Mouse (Mus musculus): Measurements from ENCODE around the gene Ugt1a6a. TPM values are rescaled to one million over a fixed set of nuclear protein-coding genes. Genes with fewer than 3 reads are reported as not detected.
"Not testable (repeated sequence)": the region's sequence is repeated elsewhere in the genome, so short reads cannot be mapped to it uniquely, and the experiment has no call there.

Ugt1a6a gene
- polyA plus RNA-seq, 1 experiment, result 34.0 TPM

GRCm38 (mm10) chr1:88104667-88105430 is 29.8 kb upstream of the Ugt1a6a start:
- TF ChIP-seq CTCF (IDR thresholded peaks at IDR 0.05; ENCODE audit: low read depth, low read length) (no peak), POLR2A (IDR thresholded peaks at IDR 0.05; ENCODE audit: borderline replicate concordance, low read depth, low read length) (no peak)
- peaks cover 56% of the 10 kb centered on the region for H3K4me1 ChIP-seq (ENCODE audit: control insufficient read depth, insufficient read depth, low read length)
- H3K27ac ChIP-seq (ENCODE audit: insufficient read depth, low read depth, low read length), result peak overlapping the region; percentile 4
- H3K4me3 ChIP-seq (ENCODE audit: insufficient read depth, low read length), result no peak overlapping the region

DNA sequence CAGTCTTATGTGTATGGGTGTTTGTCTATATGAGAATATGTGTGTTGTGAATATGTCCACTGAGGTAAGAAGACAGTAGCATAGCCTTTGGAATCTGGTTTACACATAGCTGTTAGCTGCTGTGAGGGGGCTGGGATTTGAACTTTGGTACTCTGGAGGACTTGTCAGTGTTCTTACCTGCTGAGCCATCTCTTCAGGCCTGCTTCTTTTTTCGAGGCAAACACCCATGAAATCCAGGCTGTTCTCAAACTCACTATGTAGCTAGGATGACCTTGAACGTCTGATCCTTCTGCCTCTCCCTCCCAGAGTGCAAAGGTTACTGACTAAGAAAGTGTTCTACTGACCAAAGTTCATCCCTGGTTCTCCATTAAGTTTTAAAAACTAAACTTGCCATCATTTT is 29.0 kb upstream of the Ugt1a6a start:
- peaks cover 52% of the 10 kb centered on the region for H3K4me1 ChIP-seq (ENCODE audit: control insufficient read depth, insufficient read depth, low read length)
- no peak overlapping the region for H3K4me3 ChIP-seq (ENCODE audit: insufficient read depth, low read length)
- TF ChIP-seq POLR2A (IDR thresholded peaks at IDR 0.05; ENCODE audit: borderline replicate concordance, low read depth, low read length) (no peak), CTCF (IDR thresholded peaks at IDR 0.05; ENCODE audit: low read depth, low read length) (no peak)
- H3K27ac ChIP-seq (ENCODE audit: insufficient read depth, low read depth, low read length), result no peak overlapping the region

GRCm38 (mm10) chr1:88109027-88109557 is 25.5 kb upstream of the Ugt1a6a start:
- not testable (repeated sequence) for H3K4me3 ChIP-seq (ENCODE audit: insufficient read depth, low read length); H3K27ac ChIP-seq (ENCODE audit: insufficient read depth, low read depth, low read length)
- peaks cover 33% of the 10 kb centered on the region for H3K4me1 ChIP-seq (ENCODE audit: control insufficient read depth, insufficient read depth, low read length)

DNA sequence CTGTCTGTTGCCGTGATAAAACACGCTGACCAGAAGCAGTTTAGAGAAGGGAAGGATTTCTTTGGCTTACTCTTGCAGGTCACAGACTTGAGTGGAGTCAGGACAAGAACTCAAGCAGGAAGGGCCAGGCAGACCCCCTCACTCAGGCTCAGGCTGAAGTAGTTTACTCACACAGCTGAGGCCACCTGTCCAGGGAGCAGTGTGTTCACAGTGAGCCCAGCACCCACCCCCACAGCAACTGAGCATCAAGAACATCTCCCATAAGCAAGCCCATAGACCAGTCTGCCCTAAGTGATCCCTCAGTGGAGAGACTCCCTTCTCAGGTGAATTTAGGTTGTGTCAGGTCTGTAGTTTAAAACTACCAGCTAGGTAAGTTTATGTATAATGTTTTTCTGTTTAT is 25.0 kb upstream of the Ugt1a6a start:
- peaks cover 29% of the 10 kb centered on the region for H3K4me1 ChIP-seq (ENCODE audit: control insufficient read depth, insufficient read depth, low read length)
- H3K4me3 ChIP-seq (ENCODE audit: insufficient read depth, low read length); H3K27ac ChIP-seq (ENCODE audit: insufficient read depth, low read depth, low read length): not testable (repeated sequence)

GRCm38 (mm10) chr1:88112769-88113168 is 21.8 kb upstream of the Ugt1a6a start:
- not testable (repeated sequence) for H3K27ac ChIP-seq (ENCODE audit: insufficient read depth, low read depth, low read length); H3K4me3 ChIP-seq (ENCODE audit: insufficient read depth, low read length)
- H3K4me1 ChIP-seq (ENCODE audit: control insufficient read depth, insufficient read depth, low read length), result peaks cover 11% of the 10 kb centered on the region

DNA sequence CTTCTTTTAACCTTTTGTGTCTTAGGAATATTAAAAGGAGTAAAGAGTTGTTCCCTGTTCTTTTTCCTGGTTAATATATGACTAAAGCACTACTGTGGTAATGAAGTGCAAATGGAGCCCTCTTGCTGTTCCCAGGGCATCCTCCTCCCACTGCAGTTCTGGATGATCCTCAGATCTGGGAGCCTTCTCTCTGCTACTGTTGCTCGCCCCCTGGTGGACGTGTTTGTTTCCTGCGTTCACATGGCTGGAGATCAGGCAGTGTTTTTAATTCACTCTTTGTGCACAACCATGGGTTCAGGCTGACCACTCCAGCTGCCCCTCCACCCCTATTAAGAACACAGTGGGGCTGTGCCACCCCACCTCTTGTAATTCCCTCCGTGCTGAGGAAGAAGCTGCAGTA is 14.1 kb upstream of the Ugt1a6a start:
- peaks cover 13% of the 10 kb centered on the region for H3K4me1 ChIP-seq (ENCODE audit: control insufficient read depth, insufficient read depth, low read length)
- H3K27ac ChIP-seq (ENCODE audit: insufficient read depth, low read depth, low read length); H3K4me3 ChIP-seq (ENCODE audit: insufficient read depth, low read length): not testable (repeated sequence)

DNA sequence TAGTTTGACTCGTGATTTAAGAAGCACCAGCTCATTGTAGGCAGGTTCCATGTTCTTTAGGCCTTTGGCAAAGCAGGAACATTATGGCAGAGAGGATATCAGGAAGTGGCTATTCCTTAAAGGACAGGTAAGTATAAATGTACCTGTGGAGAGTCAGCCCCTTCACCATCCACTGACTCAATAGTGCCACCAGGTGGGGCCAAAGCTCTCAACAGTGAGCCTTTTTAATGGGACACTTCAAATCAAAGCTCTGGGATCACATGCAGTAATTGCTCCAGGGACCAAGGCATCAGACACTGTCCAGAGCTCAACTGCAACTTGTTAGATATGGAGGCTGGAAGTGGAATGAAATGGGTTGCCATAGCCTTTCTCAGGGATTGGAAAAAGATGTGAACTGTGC is 13.1 kb upstream of the Ugt1a6a start:
- not testable (repeated sequence) for H3K27ac ChIP-seq (ENCODE audit: insufficient read depth, low read depth, low read length); H3K4me3 ChIP-seq (ENCODE audit: insufficient read depth, low read length)
- peaks cover 19% of the 10 kb centered on the region for H3K4me1 ChIP-seq (ENCODE audit: control insufficient read depth, insufficient read depth, low read length)

DNA sequence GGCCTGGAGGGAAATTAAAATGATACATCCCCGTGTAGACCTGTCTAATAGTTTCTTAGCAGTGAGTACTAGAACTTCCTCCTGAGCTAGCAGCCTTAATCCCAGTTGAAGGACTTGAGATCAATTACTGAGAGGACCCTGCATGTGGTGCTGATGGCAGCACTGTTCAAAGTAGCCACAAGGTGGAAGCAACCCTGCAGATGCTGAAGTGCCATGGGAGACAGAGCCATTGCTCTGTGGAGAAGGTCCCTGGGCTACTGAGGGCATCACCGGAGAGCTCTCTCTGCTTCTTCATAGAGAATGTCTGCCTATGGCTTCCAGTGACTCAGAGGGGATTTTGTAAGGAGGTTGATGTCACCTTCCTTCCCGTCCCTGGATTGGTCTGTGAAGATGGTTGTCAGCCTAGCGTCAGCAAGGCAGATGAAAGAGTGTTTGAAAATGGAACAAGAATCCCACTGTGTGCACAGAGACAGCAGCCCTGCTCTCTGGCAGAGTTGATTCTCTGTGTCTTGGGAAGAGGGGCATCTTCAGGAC is 8.7 kb upstream of the Ugt1a6a start:
- peaks cover 45% of the 10 kb centered on the region for H3K4me1 ChIP-seq (ENCODE audit: control insufficient read depth, insufficient read depth, low read length)
- not testable (repeated sequence) for H3K4me3 ChIP-seq (ENCODE audit: insufficient read depth, low read length)
- H3K27ac ChIP-seq (ENCODE audit: insufficient read depth, low read depth, low read length), result peak overlapping the region; percentile 57

- not testable (repeated sequence) for H3K4me3 ChIP-seq (ENCODE audit: insufficient read depth, low read length); H3K27ac ChIP-seq (ENCODE audit: insufficient read depth, low read depth, low read length)
- peaks cover 54% of the 10 kb centered on the region for H3K4me1 ChIP-seq (ENCODE audit: control insufficient read depth, insufficient read depth, low read length)
Observed at GRCm38 (mm10) chr1:88129091-88129490, 5.5 kb upstream of the Ugt1a6a start.

- H3K4me3 ChIP-seq (ENCODE audit: insufficient read depth, low read length); H3K27ac ChIP-seq (ENCODE audit: insufficient read depth, low read depth, low read length): not testable (repeated sequence)
- peaks cover 57% of the 10 kb centered on the region for H3K4me1 ChIP-seq (ENCODE audit: control insufficient read depth, insufficient read depth, low read length)
Observed at GRCm38 (mm10) chr1:88130223-88130622, 4.4 kb upstream of the Ugt1a6a start.

GRCm38 (mm10) chr1:88133908-88134456 is 627 bp upstream of the Ugt1a6a start:
- peak overlapping the region; percentile 87 for H3K27ac ChIP-seq (ENCODE audit: insufficient read depth, low read depth, low read length)
- TF ChIP-seq CTCF (IDR thresholded peaks at IDR 0.05; ENCODE audit: low read depth, low read length) (no peak), POLR2A (IDR thresholded peaks at IDR 0.05; ENCODE audit: borderline replicate concordance, low read depth, low read length) (no peak)
- peak overlapping the region; percentile 32 for H3K4me3 ChIP-seq (ENCODE audit: insufficient read depth, low read length)
- peaks cover 45% of the 10 kb centered on the region for H3K4me1 ChIP-seq (ENCODE audit: control insufficient read depth, insufficient read depth, low read length)

DNA sequence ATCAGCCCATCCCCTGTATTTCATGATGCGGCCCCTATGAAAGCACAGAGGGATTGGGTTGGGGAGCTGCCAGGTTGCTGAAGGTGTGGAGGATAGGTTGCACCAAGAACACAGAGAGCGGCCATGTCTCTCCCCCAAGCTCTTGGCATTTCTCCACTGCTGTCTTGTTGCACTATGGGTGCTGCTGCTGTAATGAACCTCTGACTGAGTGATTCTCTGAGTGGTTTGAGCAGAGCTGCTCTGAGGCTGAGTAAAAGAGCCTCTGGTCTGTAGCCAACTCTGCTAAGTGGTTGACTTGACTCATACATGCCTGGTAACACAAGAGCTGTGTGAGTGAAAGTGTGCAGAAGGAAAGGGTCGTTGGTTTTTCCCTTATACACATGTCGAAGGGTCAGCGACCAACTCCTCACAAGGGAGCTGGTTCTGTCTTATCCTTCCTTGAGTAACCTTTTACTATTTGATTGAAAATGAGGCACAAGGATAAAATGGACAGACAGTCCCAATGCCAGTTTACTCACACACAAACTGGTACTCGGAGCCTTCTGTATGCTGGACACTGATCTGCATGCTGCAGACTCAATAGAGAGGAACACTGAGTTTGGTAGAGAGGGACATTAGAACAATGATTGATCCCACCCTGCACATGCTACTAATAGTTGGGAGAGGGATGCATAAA is 758 bp downstream of the Ugt1a6a start:
- not testable (repeated sequence) for H3K4me3 ChIP-seq (ENCODE audit: insufficient read depth, low read length)
- Histone ChIP-seq H3K4me1 (ENCODE audit: control insufficient read depth, insufficient read depth, low read length) (peaks cover 39% of the 10 kb centered on the region), H3K27ac (ENCODE audit: insufficient read depth, low read depth, low read length) (peak overlapping the region; percentile 27; the same call in 1 of the 2 replicates)

Data from bone marrow macrophage, adult 2 months (primary cell).